Mouse (Mus musculus): ENCODE results near the gene Slc10a2. TPM values are rescaled to one million over a fixed set of nuclear protein-coding genes. Genes with fewer than 3 reads are reported as not detected.

Slc10a2 gene
- not detected for polyA plus RNA-seq (2015; fragmentation: Illumina TruSeq; extraction: RNeasy Lipid Tissue Mini Kit (QIAGEN cat#74804); ENCODE audit: insufficient read depth, low replicate concordance)

DNA sequence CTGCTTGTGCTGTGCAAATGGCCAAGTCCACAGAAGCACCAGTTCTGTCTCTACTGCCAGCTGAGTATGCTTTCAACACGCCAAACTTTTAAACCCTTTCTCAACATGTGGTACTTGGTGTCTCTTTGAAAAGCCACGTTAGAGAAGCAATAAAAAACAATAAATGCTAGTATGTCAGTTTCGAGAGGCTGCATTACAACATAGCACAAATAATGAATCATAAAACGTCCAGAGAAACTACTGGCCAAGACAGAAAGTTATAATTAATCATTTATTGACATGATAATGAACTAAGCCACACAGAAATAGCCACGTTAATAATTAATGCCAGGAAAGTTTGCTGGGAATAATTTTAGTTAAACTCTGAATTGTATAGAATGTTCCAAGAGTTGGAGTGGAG, at the start of gene Slc10a2:
Gene Slc10a2 (minus strand): TSS at position 166 of the 400 bp plus-strand sequence.

